Mouse (Mus musculus) ovary, postnatal 36 days (tissue): ENCODE results near the gene Tssc4.

Experiments used
- DNase-seq: peaks from one replicate; pipeline ENCODE4 v3.0.0; 2022; ENCODE audit warnings: low spot score, mixed read lengths

Gene Tssc4

GRCm38 (mm10) chr7:143068316-143068881 lies 650 bp upstream of the Tssc4 start:
- DNase-seq: peak; percentile 52

DNA sequence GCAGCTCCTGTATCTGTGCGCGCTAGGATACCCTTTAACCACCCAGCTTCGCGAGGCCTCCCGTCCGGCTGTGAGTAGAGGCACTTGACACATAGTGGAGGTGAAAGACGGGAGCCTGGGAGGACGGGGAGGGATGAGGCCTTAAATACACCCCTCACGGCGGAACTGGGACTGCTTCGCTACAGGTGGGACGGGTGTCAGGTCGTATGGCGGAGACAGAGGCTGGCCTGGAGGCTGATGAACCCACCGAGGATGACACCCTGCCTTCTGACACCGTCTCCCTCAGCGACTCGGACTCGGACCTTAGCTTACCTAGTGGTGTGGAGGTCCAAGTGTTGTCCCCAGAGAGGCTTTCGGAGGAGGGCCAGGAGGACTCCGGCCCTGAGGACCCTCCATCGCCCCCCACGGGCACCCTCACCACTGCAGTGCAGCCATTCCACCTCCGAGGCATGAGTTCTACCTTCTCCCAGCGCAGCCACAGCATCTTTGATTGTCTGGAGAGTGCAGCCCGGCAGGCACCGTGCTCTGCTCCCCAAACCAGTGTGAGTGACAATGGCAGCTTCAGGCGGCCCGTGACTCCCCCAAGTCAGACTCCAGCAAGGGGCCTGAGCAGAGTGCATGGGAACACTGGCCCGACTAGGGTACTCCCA lies 827 bp downstream of the Tssc4 start:
- DNase-seq: no peak

DNA sequence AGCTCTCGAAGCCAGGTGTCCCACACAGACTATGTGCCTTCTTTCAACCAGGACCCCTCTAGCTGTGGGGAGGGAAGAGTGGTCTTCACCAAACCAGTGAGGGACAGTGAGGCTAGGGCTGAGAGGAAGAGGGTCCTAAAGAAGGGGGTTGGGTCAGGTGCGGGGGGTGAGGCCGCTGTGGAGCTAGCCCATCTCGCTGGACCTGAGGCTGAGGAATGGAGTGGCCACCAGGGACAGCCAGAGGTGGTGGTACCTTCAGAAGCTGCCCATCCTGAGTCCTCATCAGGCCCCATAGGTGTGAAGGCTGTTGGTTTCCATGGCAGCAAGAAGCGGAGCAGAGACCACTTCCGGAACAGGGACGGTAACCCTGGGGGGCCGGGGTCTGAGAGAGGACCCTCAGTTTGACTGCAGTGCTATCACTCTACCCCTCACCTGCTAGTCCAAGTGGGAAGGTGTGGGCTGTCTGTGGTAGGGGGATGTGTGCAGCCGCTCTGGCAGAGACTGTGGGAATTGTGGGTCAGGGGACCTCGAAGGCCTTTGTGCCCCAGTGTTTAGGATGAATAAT lies 1.5 kb downstream of the Tssc4 start:
- DNase-seq: no peak

DNA sequence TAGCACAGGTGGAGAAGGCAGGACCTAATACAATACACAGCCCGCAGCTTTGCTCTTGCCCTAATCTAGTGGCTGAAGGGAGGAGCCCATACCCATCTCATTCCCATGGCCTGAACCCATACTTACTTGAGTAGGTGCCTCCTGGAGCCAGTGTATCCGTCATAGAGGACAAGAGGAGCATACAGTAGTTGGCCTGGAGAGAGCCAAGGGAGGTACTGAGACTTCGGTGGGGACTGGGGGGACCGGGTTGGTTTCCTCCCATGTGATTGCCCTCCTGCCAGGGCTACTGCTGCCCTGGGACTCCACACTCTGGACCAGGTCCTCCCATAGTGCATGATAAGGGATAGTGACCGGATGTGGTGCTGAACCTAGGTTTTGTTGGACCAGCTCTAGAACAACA lies 3.6 kb downstream of the Tssc4 start:
- DNase-seq: no peak

- no peak for DNase-seq
Measured at GRCm38 (mm10) chr7:143073086-143073485, 4.0 kb downstream of the Tssc4 start.

DNA sequence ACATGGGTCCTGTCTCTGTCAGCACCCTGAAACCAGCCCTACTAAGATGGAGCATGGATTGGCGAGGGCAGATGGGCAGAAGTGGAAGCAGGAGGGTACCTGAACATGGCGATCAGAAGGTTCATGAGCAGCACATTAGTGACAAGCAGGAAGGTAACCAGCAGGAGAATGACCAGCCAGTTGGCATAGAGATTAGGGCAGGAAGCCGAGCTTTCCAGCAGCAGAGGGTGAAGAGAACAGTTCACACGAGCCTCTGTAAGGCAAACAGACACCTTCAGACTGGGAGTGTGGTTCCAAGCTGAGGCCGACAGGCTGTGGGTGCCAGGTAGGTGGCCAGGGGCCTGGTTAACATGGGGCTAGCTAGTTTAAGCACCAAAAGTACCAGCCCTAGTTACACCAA lies 6.3 kb downstream of the Tssc4 start:
- no peak for DNase-seq

- no peak for DNase-seq
Measured at GRCm38 (mm10) chr7:143077351-143077750, 8.3 kb downstream of the Tssc4 start.

GRCm38 (mm10) chr7:143082024-143082423 lies 13.0 kb downstream of the Tssc4 start:
- DNase-seq: no peak

DNA sequence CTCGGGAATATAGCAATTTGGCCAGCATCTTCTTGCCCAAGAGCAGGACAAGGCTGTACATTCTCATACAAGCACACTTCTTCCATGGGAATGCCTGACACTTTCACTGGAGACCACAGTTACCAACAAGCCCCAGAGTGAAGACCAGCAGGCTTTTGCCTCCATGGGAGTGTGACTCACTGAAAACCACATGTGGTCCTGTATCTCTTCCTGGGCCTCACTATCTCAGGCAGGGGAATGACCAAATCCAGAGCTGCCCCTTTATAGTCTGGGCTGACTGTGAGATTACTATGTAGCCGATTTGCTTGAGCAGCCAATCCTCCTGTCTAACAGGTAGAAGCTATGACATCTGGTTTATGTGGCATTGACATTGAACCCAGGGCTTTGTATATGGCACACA lies 14.7 kb downstream of the Tssc4 start:
- no peak for DNase-seq

- DNase-seq: peak; percentile 68
Measured at GRCm38 (mm10) chr7:143086366-143086765, 17.3 kb downstream of the Tssc4 start.

- peak; percentile 56 for DNase-seq
Measured at GRCm38 (mm10) chr7:143087070-143087579, 18.1 kb downstream of the Tssc4 start.

GRCm38 (mm10) chr7:143093847-143094246 lies 24.8 kb downstream of the Tssc4 start:
- DNase-seq: no peak

DNA sequence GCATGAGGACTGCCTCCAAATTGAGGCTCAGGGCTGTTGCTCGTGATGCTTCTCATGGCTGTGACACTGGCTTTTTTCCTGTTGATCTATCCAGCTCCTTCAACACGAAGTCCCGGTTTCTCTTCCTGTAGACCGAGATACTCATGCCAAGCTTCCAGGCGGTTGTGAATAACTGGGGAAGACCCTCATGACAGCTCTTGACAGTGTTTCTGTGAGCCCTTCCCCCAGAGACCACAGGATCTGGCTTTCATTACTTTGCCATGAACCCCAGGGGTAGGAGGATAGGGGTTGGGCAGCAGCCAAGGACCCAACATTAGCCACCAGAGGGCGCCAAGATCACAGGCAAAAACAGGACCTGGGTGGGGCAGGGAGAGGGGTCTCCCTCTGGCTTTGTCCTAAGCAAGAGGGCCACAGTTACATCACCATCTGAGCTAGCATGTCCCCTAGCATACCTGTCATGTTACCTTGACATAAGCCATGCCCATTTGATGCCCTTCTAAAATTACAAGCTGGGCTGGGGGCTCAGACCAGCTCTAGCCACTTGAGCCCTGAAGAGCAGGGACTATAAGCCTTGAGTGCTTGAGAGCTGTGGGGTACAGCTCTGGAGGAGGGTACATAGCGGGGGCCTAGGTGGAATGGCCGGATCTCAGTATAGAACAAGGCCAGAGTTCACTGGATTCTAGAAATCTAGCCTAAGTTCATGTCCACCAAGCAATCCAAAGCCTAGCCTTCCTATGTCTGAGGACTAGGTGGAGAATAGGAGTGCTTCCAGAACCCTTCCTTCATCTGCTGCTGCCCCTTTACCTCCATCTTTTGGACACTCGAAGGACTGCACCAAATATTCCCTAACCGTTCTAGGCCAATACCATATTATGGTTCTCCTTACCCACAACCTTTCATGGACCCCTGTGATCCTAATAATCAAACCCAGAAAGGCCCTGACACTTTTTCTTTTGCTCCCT lies 25.8 kb downstream of the Tssc4 start, which contains the start of gene Trpm5:
Gene Trpm5 (minus strand): TSS at position 51 of the 962 bp plus-strand sequence.
- DNase-seq: peak; percentile 67

GRCm38 (mm10) chr7:143095554-143095907 lies 26.5 kb downstream of the Tssc4 start:
- DNase-seq: no peak

DNA sequence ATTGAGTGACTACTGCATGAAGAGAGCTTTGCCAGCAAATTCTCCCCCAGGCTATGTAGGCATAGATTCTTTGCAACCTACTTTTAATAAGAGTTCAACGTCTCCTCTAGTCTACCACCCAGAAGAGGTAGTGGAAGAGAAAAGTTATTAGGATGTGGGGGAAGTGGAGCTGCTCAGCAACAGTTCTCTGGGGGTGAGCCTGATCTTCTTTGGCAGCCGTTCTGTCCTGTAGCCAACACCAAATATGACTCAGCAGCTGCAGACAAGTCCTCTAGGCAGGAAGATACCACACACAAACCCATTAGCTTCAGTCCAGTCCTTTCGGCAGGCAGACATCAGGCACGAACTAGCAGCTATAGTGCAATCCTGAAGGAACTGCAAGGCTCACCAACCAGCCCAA lies 31.7 kb downstream of the Tssc4 start:
- no peak for DNase-seq

- DNase-seq: no peak
Measured at GRCm38 (mm10) chr7:143105258-143105897, 36.3 kb downstream of the Tssc4 start.

GRCm38 (mm10) chr7:143106062-143106461 lies 37.0 kb downstream of the Tssc4 start, which contains the start of gene Kcnq1:
Gene Kcnq1 (plus strand): TSS chr7:143106362.
- no peak for DNase-seq

- DNase-seq: peak; percentile 71
Measured at GRCm38 (mm10) chr7:143106672-143107465, 37.8 kb downstream of the Tssc4 start.

GRCm38 (mm10) chr7:143108200-143108599 lies 39.2 kb downstream of the Tssc4 start:
- DNase-seq: peak; percentile 51

DNA sequence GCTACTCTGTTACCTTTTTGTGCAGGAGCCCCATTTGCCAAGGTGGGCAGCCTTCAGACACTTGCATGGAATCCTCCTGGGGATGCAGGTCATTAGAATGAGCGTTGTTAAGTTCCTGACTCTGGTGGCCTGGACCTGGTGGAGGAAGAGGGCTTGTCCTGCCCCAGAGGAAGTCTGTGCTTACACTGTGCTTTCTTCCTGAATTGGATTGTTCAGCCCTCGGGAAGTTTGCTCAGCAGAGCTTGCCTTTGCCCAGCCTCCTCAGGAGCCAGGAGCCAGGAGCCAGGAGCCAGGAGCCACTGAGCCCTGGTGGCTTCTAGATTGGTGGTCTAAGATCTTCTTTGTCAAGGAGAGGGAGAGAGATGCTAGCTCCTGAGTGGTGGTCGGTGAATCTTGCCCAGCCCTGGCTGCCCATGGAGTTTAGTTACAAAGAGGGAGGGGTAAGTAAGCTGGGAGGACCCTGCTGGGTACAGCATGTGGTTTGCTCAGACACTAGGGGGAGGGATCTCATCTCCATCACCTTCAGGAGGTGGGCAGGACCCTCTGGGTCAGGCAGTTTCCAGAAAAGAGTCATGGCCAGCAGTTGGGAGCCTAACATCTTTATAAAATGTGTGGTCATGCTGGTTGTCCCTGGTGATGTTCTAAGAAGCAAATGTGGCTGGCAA lies 40.1 kb downstream of the Tssc4 start:
- no peak for DNase-seq
